Mouse (Mus musculus): ENCODE measurements around the gene Nfkbie.

DNA sequence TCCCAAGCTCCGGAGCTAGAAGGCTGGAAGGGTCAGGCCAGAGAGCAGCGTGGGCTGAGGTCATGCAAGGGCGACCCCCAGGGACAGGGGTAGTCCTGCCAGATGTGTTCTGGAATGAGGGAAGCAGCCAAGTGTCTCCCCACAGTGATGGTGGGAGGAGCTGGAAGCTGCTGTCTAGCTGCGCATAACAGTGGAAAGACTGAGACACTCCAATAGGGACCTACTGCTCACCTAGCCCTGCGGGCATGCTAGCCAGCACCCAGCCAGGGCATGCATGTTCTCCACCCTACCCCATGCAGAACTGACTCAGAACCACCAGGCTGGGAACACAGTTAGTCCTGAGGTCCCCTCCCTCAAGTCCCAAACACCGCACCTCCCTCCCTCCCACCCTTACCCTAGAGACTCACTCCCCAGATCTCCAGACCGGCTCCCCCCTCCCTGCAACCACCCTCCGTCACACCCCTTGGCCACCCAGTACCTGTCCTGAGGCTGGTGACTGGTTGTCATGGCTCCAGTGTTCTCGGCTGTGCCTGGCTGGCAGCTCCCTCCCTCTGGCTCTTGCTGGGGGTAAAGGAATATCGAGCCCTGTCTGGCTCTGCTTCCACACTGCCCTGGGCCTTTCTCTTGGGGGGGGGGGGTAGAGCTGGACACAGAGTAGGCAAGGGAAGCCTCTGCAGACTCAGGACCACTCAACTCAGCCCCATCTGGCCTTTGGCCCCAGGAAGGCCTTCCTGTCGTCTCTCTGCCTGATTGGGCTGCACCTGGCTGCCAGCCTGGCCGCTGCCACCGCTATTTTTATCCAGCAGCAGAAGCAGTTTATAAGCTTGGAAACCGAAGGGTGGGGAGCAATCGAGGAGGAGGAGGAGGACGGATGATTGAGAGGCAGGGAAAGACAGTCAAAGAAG, 36.5 kb downstream of the Nfkbie start:
- TF ChIP-seq CTCF (conservative IDR thresholded peaks at IDR 0.05; ENCODE audit: low read length) (no peak), NANOG (IDR thresholded peaks at IDR 0.05; ENCODE audit: borderline replicate concordance, low read length) (no peak), POU5F1 (IDR thresholded peaks at IDR 0.05; ENCODE audit: borderline replicate concordance, low read length) (no peak)
